Mouse (Mus musculus) forebrain, embryonic 11.5 days (tissue): Measurements from ENCODE around the gene Traf3ip3. TPM values are rescaled to one million over a fixed set of nuclear protein-coding genes. Genes with fewer than 3 reads are reported as not detected.
A peak's percentile ranks its signal among the peaks of the same experiment; 100 is the strongest.

Experiments
- ATAC-seq: fragments of 200-750 bp; cut with Nextera tagmentation; replicated peaks from 2 replicates; pipeline ENCODE4 v1.8.0; 2017; ENCODE audit warnings: moderate TSS enrichment; ENCODE audit not compliant: low FRiP score
- DNase-seq: peaks from one replicate; pipeline ENCODE4 v3.0.0-alpha.2; 2017; ENCODE audit warnings: low spot score
- H3K27ac ChIP-seq: fragments of 300-500 bp; sonication (generic); 2 replicates; pipeline ENCODE4 v1.5.1; 2014; ENCODE audit warnings: low read depth, low read length
- H3K27me3 ChIP-seq: fragments of 300-500 bp; sonication (generic); 2 replicates; pipeline ENCODE4 v1.6.1; 2014; ENCODE audit warnings: mild to moderate bottlenecking, low read length, mixed read lengths; ENCODE audit not compliant: control insufficient read depth, insufficient read depth
- H3K36me3 ChIP-seq: fragments of 300-500 bp; sonication (generic); 2 replicates; pipeline ENCODE4 v1.6.1; 2014; ENCODE audit warnings: mild to moderate bottlenecking, low read length, moderate library complexity, mixed read lengths; ENCODE audit not compliant: control insufficient read depth, insufficient read depth
- H3K4me1 ChIP-seq: fragments of 300-500 bp; sonication (generic); replicated peaks from 2 replicates; pipeline ENCODE4 v1.6.1; 2014; ENCODE audit warnings: low read length, mixed read lengths; ENCODE audit not compliant: control insufficient read depth, insufficient read depth
- H3K4me2 ChIP-seq: fragments of 300-500 bp; sonication (generic); 2 replicates; pipeline ENCODE4 v1.6.1; 2014; ENCODE audit warnings: low read depth, mild to moderate bottlenecking, low read length, moderate library complexity, mixed read lengths; ENCODE audit not compliant: severe bottlenecking
- H3K4me3 ChIP-seq: fragments of 300-500 bp; sonication (generic); 2 replicates; pipeline ENCODE4 v1.5.1; 2014; ENCODE audit warnings: low read depth, low read length
- H3K9ac ChIP-seq: fragments of 300-500 bp; sonication (generic); 2 replicates; pipeline ENCODE4 v1.6.1; 2014; ENCODE audit warnings: low read length
- H3K9me3 ChIP-seq: fragments of 300-500 bp; sonication (generic); 2 replicates; pipeline ENCODE4 v1.6.1; 2016; ENCODE audit warnings: low read length, mixed read lengths; ENCODE audit not compliant: control insufficient read depth
- WGBS: fragments of 180-500 bp; shearing (Covaris S2); extraction: QIAGEN DNeasy Blood & Tissue Kit; methylation state at CpG from one replicate; pipeline ENCODE4 v1.1.7; 2014; 5-methylcytosine and 5-hydroxymethylcytosine counted together
- polyA plus RNA-seq: library from polyadenylated mRNA; unstranded; fragments of >200 nt; fragmentation: Nextera tagmentation; extraction: Ambion mirVana; gene quantifications from 2 replicates; pipeline ENCODE4 v1.2.1, GENCODE M21; 2014

Gene Traf3ip3
- polyA plus RNA-seq, 1 experiment from 2014 or later = 2.3 TPM

DNA sequence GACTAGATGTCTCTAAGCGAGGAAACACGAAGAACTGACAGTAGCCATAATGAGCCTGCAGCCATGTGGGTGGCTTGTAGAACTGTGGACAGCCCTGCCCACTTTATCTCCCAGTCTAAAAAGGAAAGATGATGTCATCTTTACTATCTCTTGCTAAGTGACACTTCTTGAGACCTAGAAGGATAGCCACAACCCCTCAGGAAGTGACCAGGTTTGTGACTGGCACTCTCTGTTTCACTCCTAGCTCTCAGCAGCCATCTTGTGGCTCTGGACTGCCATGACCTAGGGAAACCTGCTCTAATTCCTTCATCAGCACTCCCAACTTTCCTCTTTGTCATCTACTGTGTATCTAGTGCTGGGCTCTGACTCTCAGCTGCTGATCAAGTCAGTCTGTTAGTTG lies 3.2 kb downstream of the Traf3ip3 start:
- H3K4me2 ChIP-seq = no peak overlapping the region
- no peaks in the 10 kb centered on the region for H3K36me3 ChIP-seq
- no peaks in the 10 kb centered on the region for H3K4me1 ChIP-seq
- no peak overlapping the region for H3K27ac ChIP-seq
- H3K9me3 ChIP-seq = no peaks in the 10 kb centered on the region
- 85% methylated on average over 2 of the region's 2 CpGs for WGBS
- no peak overlapping the region for H3K4me3 ChIP-seq
- ATAC-seq = no peak
- DNase-seq = no peak
- H3K9ac ChIP-seq = no peak overlapping the region
- no peaks in the 10 kb centered on the region for H3K27me3 ChIP-seq

DNA sequence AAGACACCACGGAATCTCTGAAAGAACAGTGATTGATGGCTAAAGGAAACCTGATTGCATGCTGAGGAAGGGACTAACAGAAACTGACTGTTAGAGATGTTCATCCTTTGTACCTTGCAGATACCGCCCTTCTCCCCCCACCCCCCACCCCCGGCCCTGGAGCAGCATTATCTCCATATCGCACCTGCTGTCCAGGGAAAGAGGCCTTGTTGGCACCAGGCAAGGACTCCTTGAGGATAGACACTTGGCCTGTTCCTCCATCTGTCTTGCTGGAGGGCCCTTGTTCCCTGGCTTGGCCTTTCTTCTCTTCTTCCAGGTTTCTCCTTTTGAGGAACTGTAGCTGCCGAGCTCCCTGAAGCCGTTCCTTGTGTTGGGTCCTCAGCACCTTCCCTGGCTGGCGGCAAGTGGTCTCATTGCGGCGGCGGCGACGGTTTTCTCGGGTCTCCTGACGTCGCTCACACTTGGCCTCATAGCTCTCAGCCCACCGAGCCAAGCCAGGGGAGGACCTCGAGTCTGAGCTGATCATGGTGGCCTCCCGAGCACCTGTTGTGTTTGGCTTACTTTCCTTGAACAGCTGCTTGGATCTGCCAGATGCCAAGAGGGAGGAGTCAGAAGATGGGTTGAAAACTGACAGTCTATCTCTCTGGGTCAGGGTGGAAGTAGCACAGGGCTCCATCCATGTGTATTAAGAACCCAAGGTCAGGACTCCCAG lies 3.9 kb downstream of the Traf3ip3 start:
- WGBS = 91% methylated on average over 18 of the region's 18 CpGs
- H3K9ac ChIP-seq = no peak overlapping the region
- H3K4me1 ChIP-seq = no peaks in the 10 kb centered on the region
- H3K36me3 ChIP-seq = no peaks in the 10 kb centered on the region
- no peak overlapping the region for H3K4me3 ChIP-seq
- ATAC-seq (no peak), DNase-seq (no peak)
- no peak overlapping the region for H3K27ac ChIP-seq
- no peak overlapping the region for H3K4me2 ChIP-seq
- H3K27me3 ChIP-seq = no peaks in the 10 kb centered on the region
- H3K9me3 ChIP-seq = no peaks in the 10 kb centered on the region

DNA sequence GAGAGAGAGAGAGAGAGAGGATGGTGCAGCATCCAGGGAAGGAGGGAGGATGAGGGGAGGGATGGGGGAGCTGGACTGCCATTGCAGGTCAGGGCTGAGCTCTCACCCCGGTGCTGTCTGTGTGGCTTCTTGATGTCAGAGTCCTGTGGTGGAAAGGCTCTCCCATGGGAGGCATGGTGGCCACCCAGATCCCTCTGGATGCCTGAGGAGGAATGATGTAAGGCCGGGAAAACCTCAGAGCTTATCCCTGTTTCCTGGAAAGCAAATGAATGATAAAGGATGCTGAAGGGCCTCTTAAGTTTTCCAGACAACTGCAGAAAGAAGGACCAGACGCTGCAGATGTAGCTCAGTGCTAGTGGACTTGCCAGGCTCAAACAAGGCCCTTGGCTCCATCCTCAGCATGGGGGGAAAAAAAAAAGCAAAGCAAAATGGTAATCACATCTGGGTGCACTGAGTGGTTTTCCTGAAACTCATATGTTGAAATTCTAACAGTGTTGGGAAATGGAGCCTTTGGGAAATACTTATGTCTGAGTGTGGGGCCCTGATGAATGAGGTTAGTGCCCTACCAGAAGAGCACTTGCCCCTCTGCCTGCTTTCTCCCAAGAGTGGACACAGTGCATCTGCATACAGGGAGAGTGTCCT lies 6.2 kb downstream of the Traf3ip3 start:
- Histone ChIP-seq H3K4me2 (no peak overlapping the region), H3K9ac (no peak overlapping the region), H3K27ac (no peak overlapping the region), H3K9me3 (no peaks in the 10 kb centered on the region), H3K36me3 (no peaks in the 10 kb centered on the region), H3K4me3 (no peak overlapping the region), H3K27me3 (no peaks in the 10 kb centered on the region), H3K4me1 (no peaks in the 10 kb centered on the region)
- ATAC-seq = no peak
- WGBS = 59% methylated on average over 3 of the region's 3 CpGs
- DNase-seq = no peak

DNA sequence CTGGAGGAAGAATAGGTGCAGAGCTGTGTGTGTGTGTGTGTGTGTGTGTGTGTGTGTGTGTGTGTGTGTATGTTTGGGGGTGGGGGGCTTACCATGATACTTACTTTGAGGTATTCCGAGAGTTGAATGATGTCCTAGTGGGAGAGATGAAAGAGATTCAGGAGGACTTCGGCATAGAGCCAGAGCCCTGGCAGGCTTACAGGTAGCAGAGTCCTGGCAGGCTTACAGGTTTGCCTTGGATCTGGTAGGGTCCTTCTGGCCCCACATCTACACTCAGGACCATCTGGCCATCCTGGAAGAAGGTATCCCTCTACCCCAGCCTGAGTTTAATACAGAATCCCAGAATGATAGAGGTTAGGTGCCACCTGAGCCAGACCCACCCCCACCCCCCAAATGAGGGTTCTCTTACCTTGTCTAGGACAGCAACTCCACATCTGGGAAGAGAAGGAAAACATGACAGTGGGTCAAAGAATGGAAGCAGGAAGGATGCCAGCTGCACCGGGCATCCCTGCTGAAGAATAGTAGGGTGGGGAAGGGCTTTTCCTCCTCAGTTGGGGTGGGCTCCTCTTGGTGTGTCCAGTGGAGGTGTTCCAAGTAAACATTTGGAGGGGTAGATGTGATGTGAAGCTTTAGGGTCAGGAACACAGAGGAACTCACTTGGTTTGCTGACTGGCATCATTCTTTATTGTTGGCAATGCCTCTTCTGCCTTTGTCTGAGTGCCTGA lies 6.9 kb downstream of the Traf3ip3 start:
- Histone ChIP-seq H3K9me3 (no peaks in the 10 kb centered on the region), H3K27ac (no peak overlapping the region), H3K36me3 (no peaks in the 10 kb centered on the region), H3K4me3 (no peak overlapping the region), H3K4me1 (peaks cover under 1% of the 10 kb centered on the region; the same call in 1 of the 2 replicates), H3K9ac (no peak overlapping the region), H3K4me2 (no peak overlapping the region), H3K27me3 (no peaks in the 10 kb centered on the region)
- 88% methylated on average over 3 of the region's 3 CpGs for WGBS
- DNase-seq (no peak), ATAC-seq (no peak)

DNA sequence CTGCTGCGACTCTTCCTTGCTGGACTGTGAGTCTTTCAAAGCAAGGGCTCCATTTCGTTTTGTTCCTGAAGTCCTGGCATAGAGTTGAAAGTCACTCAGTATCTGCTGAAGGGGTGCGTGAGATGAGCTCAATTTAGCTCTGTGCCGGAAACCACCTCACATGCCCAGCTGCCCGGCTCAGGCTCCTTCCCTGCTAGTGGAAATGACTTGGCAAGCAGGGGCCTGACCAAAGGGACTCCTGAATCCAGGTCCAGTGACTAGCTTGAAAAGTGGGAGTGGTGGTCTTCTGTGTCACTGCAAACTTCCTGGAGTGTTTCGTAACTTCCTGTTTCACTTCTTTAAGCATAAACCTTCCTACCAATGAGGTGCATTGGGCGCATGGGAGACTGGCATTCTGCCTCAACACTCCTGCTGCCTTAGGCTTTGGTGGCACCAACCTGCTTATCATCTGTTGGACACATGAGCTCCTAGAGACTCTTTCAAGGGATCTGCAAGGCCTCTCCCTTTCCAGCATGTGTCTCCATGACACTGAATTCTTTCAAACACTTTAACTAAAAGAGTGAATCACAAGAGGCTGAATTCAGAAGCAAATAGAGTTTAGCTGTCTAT lies 9.7 kb downstream of the Traf3ip3 start:
- no peak overlapping the region for H3K4me2 ChIP-seq
- ATAC-seq (no peak), DNase-seq (no peak)
- 87% methylated on average over 7 of the region's 7 CpGs for WGBS
- no peaks in the 10 kb centered on the region for H3K9me3 ChIP-seq
- H3K27ac ChIP-seq = no peak overlapping the region
- no peaks in the 10 kb centered on the region for H3K27me3 ChIP-seq
- H3K4me1 ChIP-seq = peaks cover 5% of the 10 kb centered on the region; the same call in 1 of the 2 replicates
- no peak overlapping the region for H3K4me3 ChIP-seq
- H3K36me3 ChIP-seq = no peaks in the 10 kb centered on the region
- H3K9ac ChIP-seq = no peak overlapping the region

DNA sequence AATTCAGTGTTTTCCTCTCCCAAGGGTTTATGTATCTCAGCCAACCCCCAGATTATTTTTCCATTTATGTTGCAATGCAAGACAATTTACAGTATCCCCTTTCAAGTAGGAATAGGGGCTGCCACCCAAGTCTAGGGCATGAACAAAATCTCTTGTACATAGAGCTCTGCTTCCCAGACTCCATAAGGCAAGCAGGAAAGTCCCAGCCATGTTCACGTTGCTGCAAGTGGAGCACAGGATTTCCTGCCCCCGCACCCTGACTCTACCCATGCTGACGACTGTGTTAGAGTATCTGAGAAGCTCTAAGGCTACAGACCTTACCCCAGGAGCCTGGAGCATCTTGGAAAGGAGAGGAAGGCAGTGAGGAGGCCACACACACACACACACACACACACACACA lies 11.7 kb downstream of the Traf3ip3 start:
- no peak overlapping the region for H3K4me2 ChIP-seq
- H3K4me1 ChIP-seq = peaks cover 5% of the 10 kb centered on the region; the same call in 1 of the 2 replicates
- DNase-seq (no peak), ATAC-seq (no peak)
- no peak overlapping the region for H3K4me3 ChIP-seq
- no peaks in the 10 kb centered on the region for H3K9me3 ChIP-seq
- no peak overlapping the region for H3K27ac ChIP-seq
- no peak overlapping the region for H3K9ac ChIP-seq
- 68% methylated on average over 3 of the region's 3 CpGs for whole genome bisulfite sequencing
- no peaks in the 10 kb centered on the region for H3K36me3 ChIP-seq
- no peaks in the 10 kb centered on the region for H3K27me3 ChIP-seq

DNA sequence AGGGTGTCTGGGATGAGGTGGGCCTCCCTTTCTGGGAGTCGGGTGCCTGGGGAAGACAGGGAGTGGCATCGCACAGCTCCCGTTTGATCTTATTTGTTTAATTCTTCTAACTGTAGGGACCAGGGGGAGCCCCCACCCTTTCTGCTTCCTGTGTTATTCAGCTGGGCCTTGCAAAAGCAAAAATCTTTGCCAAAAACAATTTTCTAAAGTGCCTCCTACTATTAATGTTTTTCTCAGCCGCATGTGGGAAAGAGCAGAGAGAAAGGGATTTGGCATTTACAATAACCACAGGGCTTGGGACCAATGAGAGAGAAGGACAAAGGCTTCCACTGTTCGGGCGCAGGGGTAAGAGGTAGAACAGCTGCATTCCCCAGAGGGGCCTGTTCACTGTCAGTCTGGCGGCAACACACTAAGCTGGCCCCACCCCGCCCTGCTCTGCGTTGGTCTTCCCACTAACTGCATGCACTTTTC lies 12.3 kb downstream of the Traf3ip3 start:
- H3K9ac ChIP-seq = no peak overlapping the region
- DNase-seq (peak; percentile 60), ATAC-seq (peak; percentile 88)
- H3K36me3 ChIP-seq = no peaks in the 10 kb centered on the region
- no peaks in the 10 kb centered on the region for H3K27me3 ChIP-seq
- H3K27ac ChIP-seq = no peak overlapping the region
- peaks cover 5% of the 10 kb centered on the region; the same call in 1 of the 2 replicates for H3K4me1 ChIP-seq
- no peaks in the 10 kb centered on the region for H3K9me3 ChIP-seq
- WGBS = 33% methylated on average over 9 of the region's 9 CpGs
- no peak overlapping the region for H3K4me3 ChIP-seq
- no peak overlapping the region for H3K4me2 ChIP-seq

DNA sequence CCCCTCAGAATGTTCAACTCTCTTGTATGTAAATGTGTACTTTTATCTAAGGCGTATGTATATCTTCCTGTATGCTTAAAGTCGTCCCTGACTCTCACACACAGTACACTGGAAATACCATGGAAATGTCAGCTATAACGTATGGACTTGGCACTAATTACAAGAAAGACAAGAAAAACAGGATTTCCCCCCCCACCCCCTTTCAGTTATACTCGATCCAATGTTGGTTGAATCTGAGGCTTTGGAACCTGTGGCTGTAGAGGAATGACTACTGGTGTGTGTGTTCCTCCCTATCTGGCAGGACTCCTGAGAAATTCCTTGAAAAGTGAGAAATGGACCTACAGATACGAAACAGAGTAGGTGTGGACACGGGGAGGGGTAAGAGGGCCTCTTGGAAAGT lies 13.2 kb downstream of the Traf3ip3 start:
- WGBS = 91% methylated on average over 6 of the region's 6 CpGs

More for the DNA sequence above, 13.2 kb downstream of the Traf3ip3 start:
- DNase-seq = no peak
- H3K4me1 ChIP-seq = peaks cover 5% of the 10 kb centered on the region; the same call in 1 of the 2 replicates
- no peak for ATAC-seq
- H3K4me2 ChIP-seq = no peak overlapping the region
- H3K9ac ChIP-seq = no peak overlapping the region
- no peak overlapping the region for H3K27ac ChIP-seq
- H3K27me3 ChIP-seq = no peaks in the 10 kb centered on the region
- no peaks in the 10 kb centered on the region for H3K9me3 ChIP-seq
- no peaks in the 10 kb centered on the region for H3K36me3 ChIP-seq
- no peak overlapping the region for H3K4me3 ChIP-seq
